Mouse (Mus musculus): ENCODE data around the gene Stard8. TPM values are rescaled to one million over a fixed set of nuclear protein-coding genes. Genes with fewer than 3 reads are reported as not detected.
A peak's percentile ranks its signal among the peaks of the same experiment; 100 is the strongest.

Gene Stard8
- total RNA-seq, 2 experiments from 2014 or later = 5.7 to 9.7 TPM

GRCm38 (mm10) chrX:99045315-99045714 is 42.3 kb downstream of the Stard8 start:
- ATAC-seq (replicated peaks; ENCODE audit: poor library complexity, severe bottlenecking) = no peak

- peak; percentile 43 for ATAC-seq (replicated peaks; ENCODE audit: poor library complexity, severe bottlenecking)
These were observed 43.5 kb downstream of the Stard8 start for GRCm38 (mm10) chrX:99046360-99047055.

- no peak for ATAC-seq (replicated peaks; ENCODE audit: poor library complexity, severe bottlenecking)
These were observed 45.1 kb downstream of the Stard8 start for GRCm38 (mm10) chrX:99048111-99048510.

- peak; percentile 93 for ATAC-seq (replicated peaks; ENCODE audit: poor library complexity, severe bottlenecking)
These were observed 46.2 kb downstream of the Stard8 start for GRCm38 (mm10) chrX:99049247-99049646.

GRCm38 (mm10) chrX:99050736-99051481 is 47.9 kb downstream of the Stard8 start:
- no peak for ATAC-seq (replicated peaks; ENCODE audit: poor library complexity, severe bottlenecking)

- no peak for ATAC-seq (replicated peaks; ENCODE audit: poor library complexity, severe bottlenecking)
These were observed 49.2 kb downstream of the Stard8 start for GRCm38 (mm10) chrX:99052255-99052654.

GRCm38 (mm10) chrX:99054512-99054911 is 51.5 kb downstream of the Stard8 start:
- ATAC-seq (replicated peaks; ENCODE audit: poor library complexity, severe bottlenecking) = no peak

GRCm38 (mm10) chrX:99057772-99058440 is 54.9 kb downstream of the Stard8 start:
- no peak for ATAC-seq (replicated peaks; ENCODE audit: poor library complexity, severe bottlenecking)

- peak; percentile 50 for ATAC-seq (replicated peaks; ENCODE audit: poor library complexity, severe bottlenecking)
These were observed 56.1 kb downstream of the Stard8 start for GRCm38 (mm10) chrX:99059119-99059518.

GRCm38 (mm10) chrX:99065582-99065981 is 62.5 kb downstream of the Stard8 start:
- no peak for ATAC-seq (replicated peaks; ENCODE audit: poor library complexity, severe bottlenecking)

- ATAC-seq (replicated peaks; ENCODE audit: poor library complexity, severe bottlenecking) = peak; percentile 41
These were observed 63.5 kb downstream of the Stard8 start for GRCm38 (mm10) chrX:99066550-99066949.

GRCm38 (mm10) chrX:99067232-99067631 is 64.2 kb downstream of the Stard8 start:
- ATAC-seq (replicated peaks; ENCODE audit: poor library complexity, severe bottlenecking) = peak; percentile 76

- peak; percentile 50 for ATAC-seq (replicated peaks; ENCODE audit: poor library complexity, severe bottlenecking)
These were observed 64.7 kb downstream of the Stard8 start for GRCm38 (mm10) chrX:99067671-99068151.

- ATAC-seq (replicated peaks; ENCODE audit: poor library complexity, severe bottlenecking) = no peak
These were observed 68.1 kb downstream of the Stard8 start for GRCm38 (mm10) chrX:99071188-99071587.

- no peak for ATAC-seq (replicated peaks; ENCODE audit: poor library complexity, severe bottlenecking)
These were observed 69.5 kb downstream of the Stard8 start for GRCm38 (mm10) chrX:99072596-99072995.

- no peak for ATAC-seq (replicated peaks; ENCODE audit: poor library complexity, severe bottlenecking)
These were observed 72.1 kb downstream of the Stard8 start for GRCm38 (mm10) chrX:99075111-99075510.

GRCm38 (mm10) chrX:99076460-99076859 is 73.4 kb downstream of the Stard8 start:
- ATAC-seq (replicated peaks; ENCODE audit: poor library complexity, severe bottlenecking) = no peak

- peak; percentile 99 for ATAC-seq (replicated peaks; ENCODE audit: poor library complexity, severe bottlenecking)
These were observed 75.4 kb downstream of the Stard8 start for GRCm38 (mm10) chrX:99078374-99078892.

- ATAC-seq (replicated peaks; ENCODE audit: poor library complexity, severe bottlenecking) = peak; percentile 88
These were observed 89.7 kb downstream of the Stard8 start for GRCm38 (mm10) chrX:99092704-99093103.

GRCm38 (mm10) chrX:99111088-99111724 is 108.2 kb downstream of the Stard8 start:
- peak; percentile 100 for ATAC-seq (replicated peaks; ENCODE audit: poor library complexity, severe bottlenecking)
